Mouse (Mus musculus) gastrocnemius, postnatal 14 days (tissue): ENCODE data around the gene 6030452D12Rik. TPM values are rescaled to one million over a fixed set of nuclear protein-coding genes. Genes with fewer than 3 reads are reported as not detected.

Experiments
- DNase-seq: peaks from one replicate; pipeline ENCODE4 v3.0.0; 2021; ENCODE audit warnings: mixed read lengths
- intact Hi-C: fragments of 180-260 bp; cut with DNase I; formaldehyde crosslinking; loops from one replicate; pipeline ENCODE4 v1.15.1; 2025; ENCODE audit warnings: low total_unique reads
- total RNA-seq, 2 experiments: library from RNA; stranded (reverse); gene quantifications; 2 replicates each; pipeline ENCODE4 v1.2.3; 2021

The 6030452D12Rik gene
- total RNA-seq, 2 experiments from 2014 or later = not detected

- intact Hi-C loops = no loop called here
Observed at GRCm38 (mm10) chr8:106512475-106513150, 12.3 kb downstream of the 6030452D12Rik start.

DNA sequence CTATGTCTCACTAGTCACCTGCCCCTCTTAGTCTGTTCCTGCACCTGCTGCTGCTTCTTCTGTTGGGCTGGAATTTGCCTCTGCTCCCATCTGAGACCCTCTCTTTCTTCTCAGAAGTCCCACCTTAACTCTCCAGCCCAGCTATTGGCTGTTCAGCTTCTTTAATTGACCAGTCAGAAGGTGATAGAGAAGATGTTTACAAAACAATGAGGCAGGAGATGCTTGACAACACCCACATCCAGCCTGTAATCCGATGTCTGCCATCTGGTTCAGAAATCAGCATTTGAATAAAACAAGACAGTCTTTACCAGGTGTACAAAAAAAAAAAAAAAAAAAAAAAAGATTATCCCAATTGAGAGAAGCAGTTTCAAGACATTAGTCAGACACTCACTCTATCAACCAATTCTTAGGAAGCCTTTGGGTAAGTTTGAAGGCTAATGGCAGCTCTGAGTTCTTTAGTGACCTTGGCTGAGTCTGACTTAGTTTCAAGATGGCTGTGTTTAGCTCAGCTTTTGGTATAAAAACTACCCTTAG is 15.7 kb downstream of the 6030452D12Rik start:
- intact Hi-C loops = no loop called here
- DNase-seq = no peak

More at GRCm38 (mm10) chr8:106512475-106513150, 12.3 kb downstream of the 6030452D12Rik start:
- no peak for DNase-seq

DNA sequence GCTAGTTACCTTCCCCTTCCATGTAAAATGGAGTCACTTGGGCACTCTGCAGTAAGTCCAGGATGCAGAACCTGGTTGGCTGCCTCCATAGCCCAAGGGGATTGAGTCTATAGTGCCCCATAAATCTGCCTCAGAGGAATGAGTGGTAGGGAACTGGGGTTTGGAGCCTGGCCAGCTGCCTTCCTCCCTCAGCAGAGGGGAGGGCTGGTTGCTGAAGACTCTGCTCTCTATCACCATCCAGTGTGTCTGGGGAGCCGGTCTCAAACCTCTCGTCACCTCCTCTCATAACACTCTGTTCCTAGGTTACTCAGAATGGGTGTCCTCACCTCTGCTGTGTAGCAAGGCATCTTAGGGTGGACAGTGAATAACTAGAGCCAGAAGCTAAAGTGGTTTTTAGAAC is 16.3 kb downstream of the 6030452D12Rik start:
- intact Hi-C loops = no loop called here
- no peak for DNase-seq

- DNase-seq = no peak
- intact Hi-C loops = no loop called here
Observed at GRCm38 (mm10) chr8:106518763-106519162, 18.4 kb downstream of the 6030452D12Rik start.

GRCm38 (mm10) chr8:106520578-106520977 is 20.3 kb downstream of the 6030452D12Rik start:
- intact Hi-C loops = no loop called here
- no peak for DNase-seq

- intact Hi-C loops = no loop called here
- no peak for DNase-seq
Observed at GRCm38 (mm10) chr8:106521845-106522244, 21.5 kb downstream of the 6030452D12Rik start.

DNA sequence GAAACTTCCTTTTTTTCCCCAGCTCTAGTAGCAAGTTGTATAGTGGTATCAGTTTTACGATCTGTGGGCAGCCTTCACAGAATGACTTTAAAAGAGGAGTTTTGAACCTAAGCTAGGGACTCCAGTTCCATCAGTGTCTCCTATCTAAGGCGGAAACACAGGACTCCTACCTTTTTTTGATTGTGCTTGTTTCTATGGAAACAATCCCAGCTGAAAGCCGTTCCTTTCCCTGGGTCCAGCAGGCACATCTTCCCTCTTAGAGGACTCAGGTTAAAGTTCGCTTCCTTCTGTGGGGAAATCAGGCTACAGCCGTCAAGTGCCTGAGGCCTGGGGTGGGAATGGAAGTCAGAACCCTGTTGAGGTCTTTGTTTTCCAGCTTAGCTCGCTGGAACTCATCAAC is 26.4 kb downstream of the 6030452D12Rik start:
- DNase-seq = no peak
- intact Hi-C loops = no loop called here

- intact Hi-C loops = no loop called here
- no peak for DNase-seq
Observed at GRCm38 (mm10) chr8:106527241-106528036, 27.1 kb downstream of the 6030452D12Rik start.

GRCm38 (mm10) chr8:106528596-106529249 is 28.4 kb downstream of the 6030452D12Rik start:
- no peak for DNase-seq
- intact Hi-C loops = no loop called here

DNA sequence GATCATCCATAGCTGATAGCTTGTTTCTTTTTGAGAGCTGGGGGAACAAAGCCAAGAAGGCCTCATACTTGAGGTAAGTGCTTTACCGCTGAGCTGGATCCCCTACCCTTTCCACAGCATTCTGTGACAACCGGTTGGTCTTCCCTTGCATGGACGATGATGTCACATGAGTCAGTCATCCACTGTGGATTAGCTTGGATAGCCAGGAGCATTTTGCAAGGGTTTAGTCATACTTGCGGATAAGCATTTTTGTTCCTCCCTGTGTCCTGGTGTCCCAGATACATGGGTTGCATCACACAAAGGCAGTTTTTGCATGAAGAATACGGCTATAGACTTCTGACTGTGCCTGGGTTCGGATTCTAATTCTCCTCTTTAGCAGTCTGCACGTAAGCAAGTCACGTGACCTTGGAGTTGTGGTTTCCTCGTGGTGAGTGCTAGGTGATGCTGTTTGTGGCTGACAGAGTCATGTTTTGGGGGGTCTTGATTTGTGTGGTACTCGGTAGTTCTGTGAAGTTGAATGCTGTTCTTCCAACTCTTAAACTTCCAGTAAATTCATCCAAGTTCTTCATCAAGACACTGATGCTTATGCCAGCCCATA is 29.7 kb downstream of the 6030452D12Rik start:
- intact Hi-C loops = no loop called here
- no peak for DNase-seq

GRCm38 (mm10) chr8:106530566-106530965 is 30.2 kb downstream of the 6030452D12Rik start:
- no peak for DNase-seq

DNA sequence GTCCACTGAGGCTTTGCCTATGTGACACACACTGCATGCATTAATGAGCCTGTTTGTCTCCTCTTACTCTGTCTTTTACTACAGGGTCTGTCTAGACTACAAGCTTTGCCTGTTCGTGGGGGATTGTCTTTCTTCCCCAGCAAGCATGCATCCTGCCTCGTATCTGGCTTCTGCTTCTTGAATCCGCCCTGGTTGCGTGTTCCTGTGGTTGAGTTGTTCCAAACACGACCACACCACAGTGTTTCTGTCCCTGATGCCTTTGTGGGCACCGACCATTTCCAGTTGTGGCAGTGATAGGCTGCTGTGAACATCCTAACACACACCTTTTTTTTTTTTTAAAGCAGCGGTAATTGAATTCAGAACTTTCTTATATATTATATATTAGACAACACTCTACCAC is 33.4 kb downstream of the 6030452D12Rik start:
- intact Hi-C loops = loop anchor here (2.0 kb wide), 1 partner anchor 101 kb away; no protein-coding TSS in a partner anchor

More at GRCm38 (mm10) chr8:106530566-106530965, 30.2 kb downstream of the 6030452D12Rik start:
- intact Hi-C loops = no loop called here

DNA sequence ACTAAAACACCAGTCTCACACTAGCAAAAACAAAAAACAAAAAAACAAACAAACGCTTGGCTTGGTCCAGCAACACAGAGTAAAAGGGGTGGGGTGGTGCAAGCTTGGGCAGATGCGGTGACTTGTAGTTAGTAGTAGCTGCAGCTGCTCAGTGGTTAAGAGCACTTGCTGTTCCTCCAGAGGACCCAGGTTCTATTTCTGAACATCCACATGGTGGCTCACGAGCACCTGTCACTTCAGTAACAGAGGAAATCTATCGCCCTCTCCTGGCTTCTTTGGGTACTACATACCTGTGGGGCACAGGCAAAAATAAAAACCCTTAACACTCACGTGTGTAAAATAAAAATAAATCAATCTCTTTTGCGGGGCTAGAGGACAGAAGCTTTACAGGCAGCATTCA is 34.1 kb downstream of the 6030452D12Rik start:
- intact Hi-C loops = no loop called here
- DNase-seq = peak; percentile 44

More for the DNA sequence above, 33.4 kb downstream of the 6030452D12Rik start:
- no peak for DNase-seq

GRCm38 (mm10) chr8:106535448-106535847 is 35.1 kb downstream of the 6030452D12Rik start:
- DNase-seq = no peak

DNA sequence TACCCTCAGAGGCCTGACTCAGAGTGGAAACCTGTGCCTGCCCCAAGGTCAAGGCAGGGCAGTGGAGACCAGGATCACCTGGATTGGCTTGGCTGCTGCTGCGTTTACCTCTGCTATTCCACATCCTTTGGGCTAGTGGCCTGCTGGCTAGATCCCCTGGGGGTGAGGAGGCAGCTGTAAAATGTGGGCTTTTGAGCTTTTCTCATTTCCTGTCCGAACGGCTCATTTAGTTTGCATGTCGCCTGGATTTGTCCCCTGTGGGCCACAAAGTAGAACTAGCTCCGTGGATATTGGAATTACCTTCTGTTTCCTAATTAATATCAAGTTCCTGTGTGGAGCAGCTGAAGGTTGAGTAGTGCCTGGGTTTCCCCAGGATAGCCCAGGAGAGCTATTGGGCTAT is 38.9 kb downstream of the 6030452D12Rik start:
- DNase-seq = no peak
- intact Hi-C loops = no loop called here

More at GRCm38 (mm10) chr8:106535448-106535847, 35.1 kb downstream of the 6030452D12Rik start:
- intact Hi-C loops = no loop called here

GRCm38 (mm10) chr8:106541002-106541401 is 40.7 kb downstream of the 6030452D12Rik start:
- no peak for DNase-seq
- intact Hi-C loops = no loop called here

DNA sequence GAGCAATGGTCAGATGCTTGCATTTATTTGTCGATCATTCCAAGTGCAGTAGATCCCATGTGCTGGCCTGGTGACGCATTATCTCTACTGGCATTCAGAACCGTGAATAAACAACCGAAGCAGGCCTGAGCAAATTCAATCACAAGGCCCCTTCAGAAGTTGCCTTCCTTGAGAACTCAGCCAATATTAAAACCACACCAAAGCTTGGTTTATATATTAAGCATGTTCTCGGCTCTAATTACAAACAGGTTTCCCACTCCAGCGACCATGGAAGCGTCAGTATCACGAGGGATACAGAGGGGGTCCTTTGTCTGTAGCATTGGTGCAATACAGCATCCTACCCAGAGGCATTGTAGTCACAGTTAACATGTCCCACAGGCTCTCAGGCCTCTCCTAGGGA is 42.7 kb downstream of the 6030452D12Rik start:
- intact Hi-C loops = no loop called here
- no peak for DNase-seq

- intact Hi-C loops = no loop called here
- no peak for DNase-seq
Observed at GRCm38 (mm10) chr8:106545149-106545548, 44.8 kb downstream of the 6030452D12Rik start.

- intact Hi-C loops = no loop called here
- DNase-seq = no peak
Observed at GRCm38 (mm10) chr8:106546746-106547145, 46.4 kb downstream of the 6030452D12Rik start.
